Mouse (Mus musculus) mesoderm, embryonic 11.5 days (tissue): ENCODE measurements around the gene Polm.

Source experiments
- DNase-seq: peaks from one replicate; pipeline ENCODE4 v3.0.0-alpha.2; 2012; ENCODE audit warnings: low read depth, low spot score

Polm gene

GRCm38 (mm10) chr11:5837251-5838246 lies at the start of gene Polm:
Gene Polm, minus strand, starts transcription at chr11:5838016.
- DNase-seq = peak; percentile 95

DNA sequence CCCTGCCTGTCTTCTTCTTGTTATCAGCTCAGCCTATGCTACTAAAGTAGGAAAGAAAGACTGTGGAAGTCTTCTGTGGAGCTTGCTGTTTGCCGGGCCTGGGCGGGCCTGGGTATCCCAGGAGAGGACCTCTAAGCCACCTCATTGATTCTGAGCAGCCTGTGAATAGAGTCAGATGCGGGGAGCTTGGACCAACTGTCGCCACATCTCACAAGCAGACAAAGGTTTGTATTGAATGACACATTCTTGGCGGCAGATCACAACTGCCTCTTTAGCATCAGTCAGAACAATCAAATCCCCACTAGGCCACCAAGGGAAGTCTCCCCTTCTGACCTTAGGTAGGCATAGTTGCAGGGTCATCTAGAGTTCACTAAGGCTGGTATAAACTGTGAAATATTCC lies 49.4 kb upstream of the Polm start:
- DNase-seq = no peak

- peak; percentile 79 for DNase-seq
Observed at GRCm38 (mm10) chr11:5886187-5886586, 48.4 kb upstream of the Polm start.

GRCm38 (mm10) chr11:5882518-5882917 lies 44.7 kb upstream of the Polm start:
- no peak for DNase-seq

GRCm38 (mm10) chr11:5879905-5880304 lies 42.1 kb upstream of the Polm start:
- DNase-seq = peak; percentile 78

DNA sequence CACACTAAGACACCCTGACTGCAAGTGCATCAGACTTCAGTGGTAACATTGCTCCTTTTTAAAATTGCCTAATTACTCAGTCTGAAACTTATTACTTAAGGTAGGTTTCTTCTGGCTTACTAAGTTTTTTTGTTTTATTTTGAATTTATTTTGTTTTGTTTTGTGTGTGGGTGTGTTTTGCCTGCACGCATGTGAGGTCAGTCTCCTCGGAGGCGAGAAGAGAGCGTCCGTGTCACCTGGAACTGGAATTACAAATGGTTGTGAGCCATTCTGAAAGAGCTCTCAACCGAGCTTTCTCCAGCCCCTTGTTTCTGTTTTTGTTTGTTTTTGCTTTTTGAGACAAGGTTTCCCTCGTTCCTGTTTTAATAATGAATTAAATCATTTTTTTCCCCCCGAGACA lies 40.8 kb upstream of the Polm start:
- no peak for DNase-seq

DNA sequence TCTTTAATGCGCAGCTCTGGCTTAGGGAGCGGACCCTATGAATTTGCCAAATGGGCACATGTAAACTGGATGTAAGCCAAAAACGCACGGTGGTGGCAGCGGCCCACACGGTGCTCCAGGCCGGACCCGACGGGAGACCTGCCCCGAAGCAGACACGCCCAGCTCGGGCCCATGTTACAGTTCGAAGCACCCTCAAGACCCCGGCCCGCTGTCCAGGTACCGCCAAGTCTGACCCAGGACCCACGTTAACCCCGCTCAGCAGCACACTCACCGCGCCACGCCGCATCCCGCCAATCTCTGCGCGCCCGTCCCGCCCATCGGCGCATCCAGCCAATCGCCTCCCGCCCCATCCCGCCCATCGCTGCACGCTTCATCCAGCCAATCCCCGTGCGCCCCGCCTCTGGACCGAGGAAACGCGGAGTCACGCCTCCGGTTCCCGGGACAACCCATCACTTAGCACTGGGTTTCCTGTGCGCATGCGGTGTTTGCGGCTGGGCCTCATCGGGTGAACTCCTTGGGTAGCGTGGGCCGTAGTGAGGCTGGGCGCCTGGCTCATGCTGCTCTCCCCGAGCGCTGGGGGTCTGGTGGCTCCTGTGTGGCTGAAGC lies 40.2 kb upstream of the Polm start, which contains the start of gene Pold2:
Gene Pold2, minus strand, starts transcription at position 372 of the 606 bp plus-strand sequence.
- DNase-seq = peak; percentile 98

GRCm38 (mm10) chr11:5877421-5877820 lies 39.6 kb upstream of the Polm start:
- DNase-seq = no peak

DNA sequence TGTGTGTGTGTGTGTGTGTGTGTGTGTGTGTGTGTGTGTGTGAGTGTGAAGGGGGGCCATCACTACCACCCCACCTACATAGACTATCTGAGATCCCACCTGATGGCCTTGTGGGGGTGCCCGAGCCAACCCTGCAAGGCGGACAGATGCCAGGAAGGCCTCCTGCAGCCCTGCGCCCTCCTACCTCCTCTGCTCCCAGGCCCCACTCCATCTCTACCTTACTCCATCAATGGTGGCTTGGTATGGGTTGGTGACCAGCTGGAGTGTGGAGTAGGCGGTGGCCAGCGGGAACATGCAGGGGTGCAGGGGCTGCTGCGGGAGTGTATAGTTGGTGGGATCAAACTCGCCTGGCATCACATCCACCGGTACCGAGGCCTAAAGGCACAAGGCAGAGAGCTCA lies 35.4 kb upstream of the Polm start:
- DNase-seq = no peak

GRCm38 (mm10) chr11:5872707-5873106 lies 34.9 kb upstream of the Polm start:
- DNase-seq = no peak

GRCm38 (mm10) chr11:5870069-5870468 lies 32.3 kb upstream of the Polm start:
- DNase-seq = no peak

GRCm38 (mm10) chr11:5869331-5869730 lies 31.5 kb upstream of the Polm start:
- no peak for DNase-seq

GRCm38 (mm10) chr11:5868324-5868723 lies 30.5 kb upstream of the Polm start:
- DNase-seq = no peak

- DNase-seq = no peak
Observed at GRCm38 (mm10) chr11:5867196-5867595, 29.4 kb upstream of the Polm start.

- peak; percentile 59 for DNase-seq
Observed at GRCm38 (mm10) chr11:5862394-5863105, 24.7 kb upstream of the Polm start.

GRCm38 (mm10) chr11:5861678-5862393 lies 24.0 kb upstream of the Polm start, which contains the start of gene Aebp1:
Gene Aebp1, plus strand, starts transcription at chr11:5861947.
- DNase-seq = peak; percentile 53

GRCm38 (mm10) chr11:5860639-5861038 lies 22.8 kb upstream of the Polm start:
- no peak for DNase-seq

DNA sequence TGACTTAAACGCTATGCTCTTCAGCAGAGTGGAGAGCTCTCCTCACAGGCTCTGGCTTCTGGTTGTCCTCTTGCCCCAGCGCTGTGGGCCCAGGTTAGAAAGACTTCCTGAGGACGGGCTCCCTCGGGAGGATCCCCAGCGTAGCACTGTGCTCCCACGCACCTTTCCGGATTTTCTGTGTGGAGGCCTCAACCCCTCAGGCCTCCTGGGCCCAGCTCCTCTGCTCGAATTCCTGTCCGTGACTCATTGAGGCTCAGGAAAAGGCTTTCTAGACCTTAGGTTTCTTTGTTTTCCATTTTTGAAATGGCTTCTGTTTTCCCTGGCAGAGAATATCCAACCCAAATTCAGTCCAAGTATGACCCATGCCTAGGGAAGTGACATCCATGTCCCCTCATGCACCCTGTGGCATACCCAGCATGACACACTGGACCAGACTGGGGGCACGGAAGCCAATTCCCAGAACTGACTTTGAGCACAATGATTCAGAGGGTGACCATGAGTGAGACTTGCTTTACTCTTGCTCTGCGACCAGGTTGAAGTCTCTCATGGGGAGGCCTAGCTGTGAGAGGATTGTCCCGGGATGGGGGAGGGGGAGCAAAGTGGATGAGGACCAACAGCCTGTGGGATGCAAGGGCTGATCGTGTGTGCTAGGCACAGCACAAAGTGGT lies 22.2 kb upstream of the Polm start:
- DNase-seq = no peak

- DNase-seq = no peak
Observed at GRCm38 (mm10) chr11:5858723-5859122, 20.9 kb upstream of the Polm start.

DNA sequence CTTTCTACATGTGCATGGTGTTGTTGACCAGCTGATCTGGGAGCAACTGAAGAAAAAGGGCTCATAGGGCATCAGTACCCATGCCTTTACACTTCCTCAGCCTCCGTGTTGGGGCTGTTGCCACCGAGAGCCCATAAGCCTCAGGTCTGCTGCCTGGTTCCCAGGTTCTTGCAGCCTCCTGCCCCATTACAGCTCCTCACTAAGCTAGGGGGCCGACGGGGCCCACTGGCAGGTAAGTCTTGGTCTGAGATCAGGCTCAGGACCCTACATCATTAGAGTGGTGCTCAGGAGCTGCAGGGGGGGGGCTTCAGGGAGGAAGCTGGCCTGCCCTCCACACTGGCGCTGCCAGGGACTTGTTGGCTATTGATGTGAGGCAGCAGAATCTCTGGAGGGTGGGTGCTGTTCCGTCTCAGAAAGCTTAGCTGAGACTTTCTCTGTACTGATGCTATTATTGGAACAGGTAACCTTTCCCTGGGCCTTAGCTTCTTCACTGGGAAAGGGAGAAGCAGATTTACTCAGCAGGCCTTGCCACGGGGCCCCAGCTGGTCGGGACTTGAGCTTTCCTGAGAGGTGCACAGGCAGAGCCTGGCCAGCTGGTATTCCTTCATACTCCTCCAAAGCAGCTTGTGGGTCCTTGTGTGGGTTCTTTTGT lies 18.8 kb upstream of the Polm start:
- no peak for DNase-seq
